Mouse (Mus musculus) hindbrain, embryonic 12.5 days (tissue): ENCODE measurements around the gene Pctp. TPM values are rescaled to one million over a fixed set of nuclear protein-coding genes. Genes with fewer than 3 reads are reported as not detected.
A peak's percentile ranks its signal among the peaks of the same experiment; 100 is the strongest.

ENCODE experiments used
- ATAC-seq: fragments of 200-750 bp; cut with Nextera tagmentation; 2 replicates; pipeline ENCODE4 v1.8.0; 2017; ENCODE audit warnings: moderate TSS enrichment; ENCODE audit not compliant: low FRiP score
- H3K27ac ChIP-seq: fragments of 300-500 bp; sonication (generic); 2 replicates; pipeline ENCODE4 v1.5.1; 2016; ENCODE audit warnings: mild to moderate bottlenecking
- H3K27me3 ChIP-seq: fragments of 300-500 bp; sonication (generic); 2 replicates; pipeline ENCODE4 v1.6.1; 2016; ENCODE audit warnings: mild to moderate bottlenecking
- H3K36me3 ChIP-seq: fragments of 300-500 bp; sonication (generic); 2 replicates; pipeline ENCODE4 v1.6.1; 2016; ENCODE audit warnings: mild to moderate bottlenecking
- H3K4me1 ChIP-seq: fragments of 300-500 bp; sonication (generic); 2 replicates; pipeline ENCODE4 v1.6.1; 2016
- H3K4me2 ChIP-seq: fragments of 300-500 bp; sonication (generic); replicated peaks from 2 replicates; pipeline ENCODE4 v1.6.1; 2016; ENCODE audit warnings: mild to moderate bottlenecking
- H3K4me3 ChIP-seq: fragments of 300-500 bp; sonication (generic); 2 replicates; pipeline ENCODE4 v1.5.1; 2016; ENCODE audit warnings: mild to moderate bottlenecking
- H3K9ac ChIP-seq: fragments of 300-500 bp; sonication (generic); 2 replicates; pipeline ENCODE4 v1.6.1; 2016; ENCODE audit warnings: mild to moderate bottlenecking, moderate library complexity
- H3K9me3 ChIP-seq: fragments of 300-500 bp; sonication (generic); replicated peaks from 2 replicates; pipeline ENCODE4 v1.6.1; 2016; ENCODE audit warnings: mild to moderate bottlenecking
- WGBS: fragments of 180-500 bp; shearing (Covaris S2); methylation state at CpG from one replicate; pipeline ENCODE4 v1.1.7; 2016; 5-methylcytosine and 5-hydroxymethylcytosine counted together
- polyA plus RNA-seq: library from polyadenylated mRNA; unstranded; fragments of >200 nt; fragmentation: Nextera tagmentation; extraction: Ambion mirVana; gene quantifications from 2 replicates; pipeline ENCODE4 v1.2.1, GENCODE M21; 2016

Pctp gene
- polyA plus RNA-seq = 4.3 and 4.6 TPM in 2 replicates

DNA sequence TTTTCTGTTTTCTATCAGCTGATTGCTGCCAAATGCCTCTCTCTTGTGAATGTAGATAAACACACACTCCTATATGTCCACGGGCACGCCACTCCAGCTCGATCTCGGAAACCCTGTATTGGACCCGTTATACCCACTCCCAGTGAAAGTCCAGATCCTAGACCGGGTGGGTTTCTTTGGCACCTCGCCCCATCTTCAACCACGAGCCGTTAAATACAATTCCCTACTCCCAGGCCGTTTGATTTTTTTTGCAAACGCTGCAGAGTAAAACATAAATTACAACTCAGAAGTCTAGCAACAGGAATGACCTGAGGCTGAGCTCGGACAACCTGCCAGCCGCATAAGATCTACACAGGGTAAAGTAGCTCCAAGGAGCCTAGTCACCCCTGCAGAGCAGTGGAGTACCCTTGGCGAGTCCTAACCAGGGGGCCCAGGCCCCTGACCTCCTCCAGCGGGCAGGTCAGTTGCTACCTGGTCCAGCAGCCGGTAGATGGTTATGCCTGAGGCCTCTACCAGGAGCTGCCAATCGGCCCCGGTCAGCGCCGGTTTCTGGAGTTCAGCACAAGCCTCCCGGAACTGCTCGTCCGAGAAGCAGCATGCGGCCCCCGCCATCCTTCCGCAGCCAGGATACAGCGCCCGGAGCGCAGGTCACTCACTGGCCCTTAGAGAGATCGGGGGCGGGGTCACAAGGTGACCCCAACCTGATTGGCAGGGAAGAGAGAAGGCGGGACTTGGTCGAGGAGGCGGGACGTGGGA, at the start of gene Pctp:
Gene Pctp (minus strand): TSS at position 664 of the 756 bp plus-strand sequence.
- Histone ChIP-seq H3K27me3 (peaks cover 3% of the 10 kb centered on the region; the same call in 1 of the 2 replicates), H3K4me2 (peak within 1 kb of the TSS; percentile 72), H3K9me3 (no peaks in the 10 kb centered on the region), H3K36me3 (no peaks in the 10 kb centered on the region), H3K4me1 (0 out of 2 replicates have a peak, but pooled peaks cover 4% of the 10 kb centered on the region), H3K27ac (no peak within 1 kb of the TSS), H3K9ac (peak within 1 kb of the TSS; percentile 41), H3K4me3 (peak within 1 kb of the TSS; percentile 41)
- WGBS = 15% methylated on average over 35 of the region's 35 CpGs
- ATAC-seq = peak; percentile 81

DNA sequence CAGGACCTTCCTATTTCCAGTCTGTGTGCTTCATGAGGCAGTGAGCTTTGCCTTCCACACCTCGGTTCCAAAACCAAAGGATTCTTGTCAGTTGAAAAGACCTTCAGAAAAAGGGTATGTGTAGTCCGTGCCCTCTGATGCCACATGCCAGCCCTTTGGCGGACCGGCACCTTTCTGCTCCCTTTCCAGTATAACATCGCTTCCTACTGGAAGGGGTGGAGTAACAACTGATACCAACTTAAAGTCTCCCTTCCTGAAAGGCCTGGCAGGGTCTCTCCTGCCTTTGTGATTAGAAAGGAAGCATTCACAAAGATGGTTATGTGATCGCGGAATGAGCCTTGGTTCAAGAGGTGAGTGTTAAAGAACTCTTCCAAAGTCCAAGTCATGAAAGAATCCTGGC, 47.3 kb upstream of the Pctp start:
- 89% methylated on average over 7 of the region's 7 CpGs for WGBS
- no peak for ATAC-seq
- H3K4me2 ChIP-seq = no peak overlapping the region
- no peak overlapping the region for H3K27ac ChIP-seq
- H3K4me3 ChIP-seq = no peak overlapping the region
- H3K36me3 ChIP-seq = no peaks in the 10 kb centered on the region
- H3K9me3 ChIP-seq = no peaks in the 10 kb centered on the region
- H3K4me1 ChIP-seq = peaks cover 6% of the 10 kb centered on the region
- no peak overlapping the region for H3K9ac ChIP-seq
- no peaks in the 10 kb centered on the region for H3K27me3 ChIP-seq

DNA sequence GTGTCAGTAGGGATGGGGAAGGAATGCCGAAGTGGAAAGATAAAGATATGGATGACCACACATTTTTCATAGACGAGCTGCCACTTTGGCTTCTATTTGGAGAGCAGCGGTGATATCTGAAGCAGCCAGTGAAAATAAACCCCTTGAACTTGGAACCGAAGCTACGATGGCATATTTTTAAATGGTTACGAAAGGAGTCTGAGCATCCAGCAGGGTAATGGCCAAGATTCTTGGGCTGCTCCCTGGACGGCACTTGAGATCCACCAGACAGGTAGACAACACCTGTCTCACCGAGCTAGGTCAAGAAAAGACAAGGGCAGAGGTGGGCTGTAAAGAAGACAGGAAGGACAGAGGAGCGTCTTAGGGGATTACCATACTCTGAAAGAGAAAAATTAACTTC, 44.6 kb upstream of the Pctp start:
- H3K27ac ChIP-seq = no peak overlapping the region
- no peaks in the 10 kb centered on the region for H3K27me3 ChIP-seq
- no peak for ATAC-seq
- H3K36me3 ChIP-seq = no peaks in the 10 kb centered on the region
- WGBS = 92% methylated on average over 9 of the region's 9 CpGs
- H3K4me3 ChIP-seq = no peak overlapping the region
- no peaks in the 10 kb centered on the region for H3K4me1 ChIP-seq
- no peak overlapping the region for H3K4me2 ChIP-seq
- H3K9ac ChIP-seq = no peak overlapping the region
- no peaks in the 10 kb centered on the region for H3K9me3 ChIP-seq

DNA sequence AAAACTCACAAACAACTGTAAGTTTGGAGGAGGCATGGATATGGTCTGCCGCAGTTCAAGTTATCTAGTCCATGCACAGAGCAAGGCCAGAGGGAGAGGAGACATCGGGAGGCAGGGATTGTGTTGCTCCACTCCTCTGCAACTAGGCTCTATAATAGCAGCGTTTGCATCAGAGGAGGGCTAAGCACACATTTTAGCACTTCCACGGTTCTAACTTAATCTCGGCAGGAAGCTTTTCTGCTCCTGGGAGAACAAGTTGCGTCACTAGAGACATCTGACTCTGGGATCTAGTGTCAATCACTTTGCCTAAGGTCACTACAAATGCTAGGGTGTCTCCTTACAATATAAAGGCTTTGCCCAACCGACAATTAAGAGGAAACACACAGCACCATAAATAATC, 43.5 kb upstream of the Pctp start:
- Histone ChIP-seq H3K27ac (no peak overlapping the region), H3K27me3 (no peaks in the 10 kb centered on the region), H3K4me3 (no peak overlapping the region), H3K4me2 (no peak overlapping the region), H3K36me3 (no peaks in the 10 kb centered on the region), H3K9ac (no peak overlapping the region), H3K9me3 (no peaks in the 10 kb centered on the region), H3K4me1 (no peaks in the 10 kb centered on the region)
- no peak for ATAC-seq
- WGBS = 45% methylated on average over 7 of the region's 7 CpGs

DNA sequence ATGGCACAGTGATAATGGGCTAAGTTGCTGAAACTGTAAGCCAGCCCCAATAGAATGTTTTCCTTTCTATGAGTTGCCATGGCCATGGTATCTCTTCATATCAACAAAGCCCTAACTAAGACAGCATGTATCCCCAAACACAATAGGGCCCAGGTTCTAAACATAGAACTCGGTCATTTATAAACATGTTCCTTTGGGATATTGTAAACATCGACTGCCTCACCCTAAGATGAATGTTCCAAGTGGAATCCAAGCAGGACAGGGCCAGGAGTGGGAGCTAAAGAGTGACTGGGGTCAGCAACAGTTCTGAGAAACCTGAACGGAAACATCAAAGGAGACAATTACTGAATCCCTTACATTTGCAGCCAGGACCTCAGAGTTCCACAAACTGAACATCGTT, 41.8 kb upstream of the Pctp start:
- H3K27ac ChIP-seq = no peak overlapping the region
- H3K4me2 ChIP-seq = no peak overlapping the region
- no peaks in the 10 kb centered on the region for H3K27me3 ChIP-seq
- ATAC-seq = no peak
- H3K9ac ChIP-seq = no peak overlapping the region
- H3K4me1 ChIP-seq = no peaks in the 10 kb centered on the region
- 93% methylated on average over 4 of the region's 4 CpGs for WGBS
- no peaks in the 10 kb centered on the region for H3K9me3 ChIP-seq
- H3K4me3 ChIP-seq = no peak overlapping the region
- no peaks in the 10 kb centered on the region for H3K36me3 ChIP-seq

DNA sequence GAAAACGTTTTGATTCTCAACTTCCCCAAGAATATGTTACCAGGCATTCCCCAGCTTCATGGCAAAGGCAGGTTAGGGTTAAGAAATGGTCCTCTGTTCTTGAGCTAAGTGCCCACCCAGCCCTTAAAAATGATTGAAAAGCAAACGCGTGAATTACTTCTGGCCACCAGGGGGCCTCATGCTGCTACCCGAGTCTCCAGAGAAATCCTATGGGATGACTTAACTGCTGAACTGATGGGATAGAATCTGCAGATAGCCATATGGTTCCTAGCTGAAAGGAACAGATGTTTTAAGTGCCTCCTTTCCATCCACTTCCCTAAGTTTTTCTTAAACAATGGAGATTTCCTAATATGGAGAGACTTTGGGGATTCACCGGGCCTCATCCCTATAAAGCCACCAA, 35.3 kb upstream of the Pctp start:
- Histone ChIP-seq H3K27me3 (no peaks in the 10 kb centered on the region), H3K9ac (no peak overlapping the region), H3K36me3 (no peaks in the 10 kb centered on the region), H3K9me3 (peaks cover 3% of the 10 kb centered on the region; the same call in 1 of the 2 replicates), H3K4me1 (peaks cover 4% of the 10 kb centered on the region), H3K4me3 (no peak overlapping the region), H3K4me2 (no peak overlapping the region), H3K27ac (no peak overlapping the region)
- ATAC-seq = no peak
- WGBS = 21% methylated on average over 5 of the region's 5 CpGs

DNA sequence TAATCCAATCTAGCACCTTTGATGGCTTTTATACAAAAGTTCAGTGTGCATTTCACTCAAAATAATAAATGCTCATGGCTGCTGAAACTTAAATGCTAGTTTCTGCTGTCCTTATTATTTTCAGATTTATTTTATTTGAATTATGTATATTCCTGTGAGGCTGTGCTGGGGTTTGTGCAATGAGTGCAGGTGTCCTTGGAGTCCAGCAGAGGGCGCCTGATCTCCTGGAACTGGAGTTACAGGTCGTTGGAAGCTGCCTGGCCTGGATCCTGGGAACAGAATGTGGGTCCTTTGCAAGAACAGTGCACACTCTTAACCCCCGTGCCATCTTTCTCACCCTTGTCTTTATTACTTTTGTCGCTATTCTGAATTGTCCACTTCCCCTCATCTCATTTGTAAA, 33.7 kb upstream of the Pctp start:
- no peak for ATAC-seq

DNA sequence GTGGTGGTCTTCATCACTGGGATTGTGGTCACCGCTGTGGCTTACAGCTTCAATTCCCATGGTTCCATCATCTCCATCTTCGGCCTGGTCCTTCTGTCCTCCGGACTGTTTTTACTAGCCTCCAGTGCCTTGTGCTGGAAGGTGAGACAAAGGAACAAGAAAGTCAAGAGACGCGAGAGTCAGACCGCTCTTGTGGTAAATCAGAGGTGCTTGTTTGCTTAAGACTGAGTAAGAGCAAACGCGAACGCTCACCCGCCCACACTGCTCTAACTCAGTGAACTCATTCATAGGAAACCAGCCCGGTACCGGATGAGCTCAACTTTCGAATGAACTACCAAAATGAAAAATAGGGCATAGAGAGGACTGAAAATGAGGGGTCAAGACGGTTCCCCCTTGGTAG, 32.8 kb upstream of the Pctp start:
- peaks cover 7% of the 10 kb centered on the region for H3K4me1 ChIP-seq
- no peak for ATAC-seq
- no peak overlapping the region for H3K4me3 ChIP-seq
- H3K27ac ChIP-seq = no peak overlapping the region
- H3K27me3 ChIP-seq = peaks cover 14% of the 10 kb centered on the region
- no peak overlapping the region for H3K4me2 ChIP-seq
- H3K9ac ChIP-seq = no peak overlapping the region
- peaks cover 3% of the 10 kb centered on the region; the same call in 1 of the 2 replicates for H3K9me3 ChIP-seq
- WGBS = 94% methylated on average over 14 of the region's 14 CpGs
- H3K36me3 ChIP-seq = no peaks in the 10 kb centered on the region

More for the DNA sequence above, 33.7 kb upstream of the Pctp start:
- Histone ChIP-seq H3K4me1 (peaks cover 7% of the 10 kb centered on the region), H3K9me3 (peaks cover 3% of the 10 kb centered on the region; the same call in 1 of the 2 replicates), H3K27ac (no peak overlapping the region), H3K4me3 (no peak overlapping the region), H3K36me3 (no peaks in the 10 kb centered on the region), H3K9ac (no peak overlapping the region), H3K4me2 (no peak overlapping the region), H3K27me3 (peaks cover 10% of the 10 kb centered on the region)
- 86% methylated on average over 4 of the region's 4 CpGs for WGBS

DNA sequence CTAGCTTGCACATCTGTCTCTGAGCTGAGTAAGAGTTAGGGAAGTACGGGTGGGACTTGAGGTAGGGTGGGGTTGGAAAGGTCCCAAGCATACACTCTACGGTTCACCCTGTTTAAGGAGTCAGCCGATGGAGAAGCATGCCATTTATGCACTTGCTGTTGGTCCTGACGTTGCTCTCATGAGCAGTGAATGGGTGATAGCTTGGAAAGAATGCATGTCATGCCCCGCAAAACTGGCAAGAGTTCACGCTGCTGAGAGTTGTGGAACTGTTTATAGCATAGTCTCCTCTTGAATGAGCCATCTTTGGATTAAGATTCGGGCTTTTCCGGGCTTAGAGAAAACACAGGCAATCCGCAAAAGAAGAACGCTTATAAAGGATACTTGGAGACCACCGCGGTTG, 32.0 kb upstream of the Pctp start:
- Histone ChIP-seq H3K9me3 (peaks cover 3% of the 10 kb centered on the region; the same call in 1 of the 2 replicates), H3K4me1 (peaks cover 12% of the 10 kb centered on the region), H3K27ac (no peak overlapping the region), H3K4me2 (no peak overlapping the region), H3K27me3 (peaks cover 18% of the 10 kb centered on the region), H3K36me3 (no peaks in the 10 kb centered on the region), H3K4me3 (no peak overlapping the region), H3K9ac (no peak overlapping the region)
- WGBS = 92% methylated on average over 12 of the region's 12 CpGs
- no peak for ATAC-seq

DNA sequence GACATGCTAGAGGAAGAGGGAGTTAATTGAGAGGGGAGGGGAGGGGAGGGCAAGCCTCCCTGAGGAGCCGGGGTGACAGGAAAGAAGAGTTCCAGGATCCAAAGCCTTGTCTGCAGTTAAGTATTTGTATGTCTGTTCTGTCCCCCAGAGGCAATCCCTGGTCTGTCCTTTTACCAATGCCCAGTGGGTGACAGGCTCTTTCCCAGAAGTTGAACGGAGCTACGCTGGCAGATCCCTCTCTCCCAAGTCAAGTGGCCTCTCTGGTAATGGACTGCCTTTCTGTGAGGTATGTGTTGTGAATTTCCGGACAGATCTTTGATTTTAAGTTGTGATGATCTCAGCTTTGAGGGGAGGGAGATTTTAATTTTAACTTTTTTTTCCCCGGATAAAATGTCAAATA, 30.7 kb upstream of the Pctp start:
- Histone ChIP-seq H3K9ac (no peak overlapping the region), H3K27me3 (peaks cover 21% of the 10 kb centered on the region), H3K36me3 (no peaks in the 10 kb centered on the region), H3K9me3 (peaks cover 3% of the 10 kb centered on the region; the same call in 1 of the 2 replicates), H3K4me3 (0 out of 2 replicates have a peak overlapping the region, but pooled peaks have one; percentile 6), H3K4me1 (peaks cover 14% of the 10 kb centered on the region), H3K4me2 (peak overlapping the region; percentile 41), H3K27ac (no peak overlapping the region)
- WGBS = 44% methylated on average over 5 of the region's 5 CpGs
- ATAC-seq = no peak

DNA sequence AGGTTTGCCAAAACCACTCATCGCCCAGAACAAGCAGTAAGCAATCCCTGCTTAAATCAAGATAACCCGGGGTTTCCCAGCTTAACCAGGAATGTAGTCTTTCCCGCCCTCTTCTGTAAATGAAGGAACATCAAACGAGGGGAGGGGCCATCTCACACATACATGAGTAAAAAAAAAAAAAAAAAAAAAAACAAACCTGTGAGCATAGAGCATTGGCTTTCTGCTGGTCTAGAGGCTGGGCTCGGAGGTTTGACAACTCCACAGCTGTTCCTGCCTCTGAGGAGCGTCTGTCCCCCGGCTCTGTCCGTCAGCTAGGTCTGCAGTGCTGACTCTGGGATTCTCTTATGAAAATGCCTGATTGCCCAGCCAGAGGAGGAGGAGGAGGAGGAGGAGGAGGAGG, 30.1 kb upstream of the Pctp start:
- Histone ChIP-seq H3K4me1 (peaks cover 14% of the 10 kb centered on the region), H3K9me3 (peaks cover 3% of the 10 kb centered on the region; the same call in 1 of the 2 replicates), H3K4me2 (peak overlapping the region; percentile 41), H3K36me3 (no peaks in the 10 kb centered on the region), H3K27me3 (peaks cover 24% of the 10 kb centered on the region), H3K9ac (no peak overlapping the region), H3K27ac (no peak overlapping the region), H3K4me3 (peak overlapping the region; percentile 6; the same call in 1 of the 2 replicates)
- WGBS = 22% methylated on average over 8 of the region's 8 CpGs
- no peak for ATAC-seq

DNA sequence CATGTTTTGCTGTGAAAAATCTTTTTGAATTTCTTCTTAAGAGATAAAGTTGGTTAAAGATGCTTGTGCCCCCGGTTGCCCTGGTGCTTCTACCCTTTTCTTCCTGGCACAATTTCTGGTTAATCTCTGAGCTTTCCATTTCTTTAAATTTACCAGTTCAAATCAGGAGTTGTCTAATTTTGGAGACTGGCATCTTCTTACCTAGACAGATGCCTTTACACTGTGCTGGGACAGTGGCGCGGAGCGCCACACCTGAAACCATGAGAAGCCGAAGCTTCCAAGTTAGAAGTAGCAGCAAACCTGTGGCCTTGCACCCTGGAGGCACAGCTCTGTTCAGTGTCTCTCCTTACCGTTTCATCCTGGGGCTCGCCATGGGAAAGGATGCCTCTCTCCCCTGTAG, 28.4 kb upstream of the Pctp start:
- H3K9ac ChIP-seq = 0 out of 2 replicates have a peak overlapping the region, but pooled peaks have one; percentile 25
- ATAC-seq = no peak

DNA sequence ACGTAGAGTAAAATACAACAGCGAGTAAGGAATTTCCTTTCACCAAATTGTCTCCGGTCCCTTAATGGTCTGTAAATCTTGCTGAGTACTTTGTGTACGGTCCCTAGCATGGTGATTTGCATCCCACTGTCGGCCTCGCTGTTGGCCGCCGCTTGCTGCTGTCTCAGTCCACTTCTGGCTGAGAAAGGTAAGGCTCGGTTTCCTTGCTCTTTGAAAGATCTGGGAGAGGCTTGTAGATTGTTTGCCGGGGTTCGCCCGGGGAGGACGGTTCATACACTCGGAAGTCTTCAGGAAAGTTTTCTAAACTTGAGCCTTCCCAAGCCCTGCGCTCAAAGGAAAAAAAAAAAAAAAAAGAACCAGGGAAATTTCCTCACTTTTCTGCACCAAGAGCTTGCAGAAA, 27.9 kb upstream of the Pctp start:
- Histone ChIP-seq H3K36me3 (no peaks in the 10 kb centered on the region), H3K4me2 (peak overlapping the region; percentile 45), H3K27me3 (peaks cover 24% of the 10 kb centered on the region), H3K9ac (0 out of 2 replicates have a peak overlapping the region, but pooled peaks have one; percentile 25), H3K27ac (no peak overlapping the region), H3K9me3 (no peaks in the 10 kb centered on the region), H3K4me1 (peaks cover 18% of the 10 kb centered on the region), H3K4me3 (peak overlapping the region; percentile 25)
- under 1% methylated on average over 15 of the region's 15 CpGs for whole genome bisulfite sequencing
- no peak for ATAC-seq

More for the DNA sequence above, 28.4 kb upstream of the Pctp start:
- H3K4me2 ChIP-seq = peak overlapping the region; percentile 45
- no peaks in the 10 kb centered on the region for H3K36me3 ChIP-seq
- 25% methylated on average over 7 of the region's 7 CpGs for WGBS
- no peaks in the 10 kb centered on the region for H3K9me3 ChIP-seq
- H3K27ac ChIP-seq = no peak overlapping the region
- H3K4me3 ChIP-seq = peak overlapping the region; percentile 25
- H3K27me3 ChIP-seq = peaks cover 24% of the 10 kb centered on the region
- peaks cover 14% of the 10 kb centered on the region for H3K4me1 ChIP-seq
